Comparison of ENCODE assay signal across 8 mouse cellular contexts in genomic region chr17:28079618-28080017, GRCm38 (mm10). TPM values are rescaled to one million over a fixed set of nuclear protein-coding genes. Genes with fewer than 3 reads are reported as not detected.
A peak's percentile ranks its signal among the peaks of the same experiment; 100 is the strongest.
DNase-seq lines count a peak whose midpoint lies in the region; ATAC-seq and TF ChIP-seq lines count a peak whose summit lies in the region.

No protein-coding gene starts in this region.

- H3K4me2 ChIP-seq in lung, postnatal 0 days (replicated peaks; ENCODE audit: low read depth, low read length): peak overlapping the region; percentile 100

- no peak for TF ChIP-seq POLR2A in MEL (IDR thresholded peaks at IDR 0.05; ENCODE audit: control insufficient read depth in 1 of 2, insufficient read depth in 1 of 2, low read depth in 1 of 2, low read length in 2 of 2, poor library complexity in 1 of 2)

- H3K27ac ChIP-seq in MEL (ENCODE audit: control insufficient read depth, low read depth, low read length): no peak overlapping the region
- no peak overlapping the region for H3K27ac ChIP-seq in lung, postnatal 0 days (ENCODE audit: low read length)

- 2% methylated on average over 25 of the region's 25 CpGs for WGBS in lung, postnatal 0 days

- peak; percentile 62 to 95 (median 87) for TF ChIP-seq CTCF in MEL (IDR thresholded peaks at IDR 0.05 in 2 of 3, conservative IDR thresholded peaks at IDR 0.05 in 1 of 3; ENCODE audit: control insufficient read depth in 1 of 3, insufficient read depth in 1 of 3, low read depth in 2 of 3, low read length in 3 of 3, poor library complexity in 1 of 3, severe bottlenecking in 1 of 3)
- peak; percentile 90 for TF ChIP-seq CTCF in lung, postnatal 0 days (IDR thresholded peaks at IDR 0.05)

- peaks cover 0 to 14% of the 10 kb centered on the region in 2 experiments; a peak in 2 of 4 replicates for H3K4me1 ChIP-seq in MEL (ENCODE audit: control insufficient read depth in 1 of 2, insufficient read depth in 2 of 2, low read length in 2 of 2)
- 0 out of 2 replicates have a peak, but pooled peaks cover 4% of the 10 kb centered on the region for H3K4me1 ChIP-seq in lung, postnatal 0 days (ENCODE audit: insufficient read depth, low read depth, low read length)

- H3K36me3 ChIP-seq in MEL (ENCODE audit: control insufficient read depth in 1 of 2, insufficient read depth in 2 of 2, low read length in 2 of 2): no peaks in the 10 kb centered on the region; a peak in 1 of 4 replicates
- H3K36me3 ChIP-seq in lung, postnatal 0 days (ENCODE audit: insufficient read depth, low read length): no peaks in the 10 kb centered on the region

- no peak for TF ChIP-seq EP300 in MEL (IDR thresholded peaks at IDR 0.05; ENCODE audit: low read depth in 1 of 2, low read length in 2 of 2)
- no peak for TF ChIP-seq EP300 in lung, postnatal 0 days (IDR thresholded peaks at IDR 0.05)

- H3K79me2 ChIP-seq in MEL (ENCODE audit: control insufficient read depth, insufficient read depth, low read length, poor library complexity): no peaks in the 10 kb centered on the region

- H3K4me3 ChIP-seq in MEL (ENCODE audit: control insufficient read depth in 1 of 2, insufficient read depth in 1 of 2, low read depth in 2 of 2, low read length in 2 of 2): peak overlapping the region; percentile 66 to 86
- H3K4me3 ChIP-seq in lung, postnatal 0 days (ENCODE audit: low read depth, low read length): peak overlapping the region; percentile 56

- H3K9ac ChIP-seq in MEL (ENCODE audit: control insufficient read depth, low read depth, low read length, poor library complexity, severe bottlenecking): peak overlapping the region; percentile 80
- peak overlapping the region; percentile 34; the same call in 1 of the 2 replicates for H3K9ac ChIP-seq in lung, postnatal 0 days (replicated peaks; ENCODE audit: low read depth)

- no peaks in the 10 kb centered on the region for H3K9me3 ChIP-seq in MEL (replicated peaks; ENCODE audit: insufficient read depth, low read length)
- no peaks in the 10 kb centered on the region for H3K9me3 ChIP-seq in lung, postnatal 0 days (ENCODE audit: low read length)

- no peaks in the 10 kb centered on the region for H3K27me3 ChIP-seq in MEL (ENCODE audit: control insufficient read depth in 1 of 2, insufficient read depth in 2 of 2, low read length in 2 of 2)
- H3K27me3 ChIP-seq in lung, postnatal 0 days (replicated peaks; ENCODE audit: insufficient read depth, low read length): no peaks in the 10 kb centered on the region

- peak; percentile 91 for DNase-seq in MEL (ENCODE audit: low read depth, low spot score)
- peak; percentile 72 for DNase-seq in cerebellum, adult 11-12 months
- peak; percentile 92 for DNase-seq in forelimb bud, embryonic 11.5 days (ENCODE audit: low read depth, low spot score)
- DNase-seq in layer of hippocampus, adult 9-11 months: peak; percentile 66
- DNase-seq in lung, postnatal 0 days (ENCODE audit: low spot score): peak; percentile 92
- peak; percentile 66 for DNase-seq in ovary, postnatal 10 days (ENCODE audit: low spot score)
- DNase-seq in thymus, postnatal 0 days (ENCODE audit: low spot score): peak; percentile 92

- peak; percentile 82 for TF ChIP-seq RAD21 in MEL (IDR thresholded peaks at IDR 0.05; ENCODE audit: low read depth, low read length)

- peak; percentile 56 to 58 for ATAC-seq in hematopoietic stem cell, adult 5-6 weeks (replicated peaks in 1 of 2; ENCODE audit: insufficient read depth in 1 of 2, low FRiP score in 2 of 2, low TSS enrichment in 1 of 2, low read depth in 1 of 2, poor library complexity in 2 of 2, severe bottlenecking in 2 of 2)
- peak; percentile 62 for ATAC-seq in lung, postnatal 0 days

TF ChIP-seq in MEL, 35 proteins besides CTCF, POLR2A, EP300 and RAD21:
- TF ChIP-seq ZC3H11A (IDR thresholded peaks at IDR 0.05; ENCODE audit: low read depth, low read length): peak; percentile 65
- TF ChIP-seq CHD2 (IDR thresholded peaks at IDR 0.05; ENCODE audit: low read length): no peak
- no peak for TF ChIP-seq USF2 (IDR thresholded peaks at IDR 0.05; ENCODE audit: borderline replicate concordance in 1 of 2, insufficient read depth in 1 of 2, low read depth in 1 of 2, low read length in 2 of 2)
- TF ChIP-seq TAL1 (IDR thresholded peaks at IDR 0.05; ENCODE audit: low read length): no peak
- TF ChIP-seq MAFK (IDR thresholded peaks at IDR 0.05; ENCODE audit: borderline replicate concordance, low read depth, low read length): no peak
- TF ChIP-seq ZMIZ1 (IDR thresholded peaks at IDR 0.05; ENCODE audit: low read depth, low read length): no peak
- TF ChIP-seq SIN3A (IDR thresholded peaks at IDR 0.05; ENCODE audit: low read length): peak; percentile 96
- TF ChIP-seq JUND (IDR thresholded peaks at IDR 0.05; ENCODE audit: low read depth, low read length): no peak
- TF ChIP-seq MXI1 (IDR thresholded peaks at IDR 0.05; ENCODE audit: low read depth, low read length): peak; percentile 64
- TF ChIP-seq MEF2A (IDR thresholded peaks at IDR 0.05; ENCODE audit: extremely low read depth, insufficient replicate concordance, low read depth, low read length, poor library complexity, severe bottlenecking): no peak
- TF ChIP-seq E2F4 (IDR thresholded peaks at IDR 0.05; ENCODE audit: borderline replicate concordance, low read depth, low read length): no peak
- no peak for TF ChIP-seq CHD1 (IDR thresholded peaks at IDR 0.05; ENCODE audit: low read depth, low read length)
- TF ChIP-seq USF1 (IDR thresholded peaks at IDR 0.05; ENCODE audit: low read depth, low read length): no peak
- TF ChIP-seq GATA1 (IDR thresholded peaks at IDR 0.05; ENCODE audit: low read depth, low read length): no peak
- peak; percentile 68; the same call in 1 of the 2 replicates for TF ChIP-seq MAZ (IDR thresholded peaks at IDR 0.05; ENCODE audit: low read depth, low read length)
- no peak for TF ChIP-seq KAT2A (conservative IDR thresholded peaks at IDR 0.05; ENCODE audit: low read depth, low read length)
- TF ChIP-seq BHLHE40 (IDR thresholded peaks at IDR 0.05; ENCODE audit: borderline replicate concordance, low read depth, low read length): no peak
- TF ChIP-seq POLR2AphosphoS5 (IDR thresholded peaks at IDR 0.05; ENCODE audit: borderline replicate concordance, low read depth, low read length): no peak
- TF ChIP-seq ELF1 (IDR thresholded peaks at IDR 0.05; ENCODE audit: low read depth, low read length): no peak
- no peak for TF ChIP-seq MYC (IDR thresholded peaks at IDR 0.05; ENCODE audit: low read depth, low read length)
- peak; percentile 27; the same call in 1 of the 2 replicates for TF ChIP-seq HCFC1 (IDR thresholded peaks at IDR 0.05; ENCODE audit: low read depth, low read length)
- peak; percentile 78 for TF ChIP-seq SMC3 (IDR thresholded peaks at IDR 0.05; ENCODE audit: low read depth, low read length)

RNA-seq across cellular contexts. Expression of gene Tcp11, which starts 0.8 kb away (rescaled TPM):
- 0.46 and 0.50 TPM in 2 replicates for total RNA-seq in MEL (2012; rRNA removed)
- polyA plus RNA-seq in MEL (2012; ENCODE audit: insufficient read depth in 1 of 2, insufficient read length in 2 of 2, low read depth in 1 of 2, low replicate concordance in 2 of 2, missing spikeins in 1 of 2): under 1 TPM in 1 of 2 experiments, not detected in 1; 0.82 TPM
- total RNA-seq in hematopoietic stem cell, adult 5-6 weeks (2017): 2.3 and 3.6 TPM in 2 replicates
- polyA plus RNA-seq in lung, postnatal 0 days (2015; fragmentation: Nextera tagmentation; extraction: Ambion mirVana): 6.0 and 7.1 TPM in 2 replicates
- polyA plus RNA-seq in thymus, postnatal 0 days (2015; fragmentation: Nextera tagmentation; extraction: Ambion mirVana): 1.3 and 2.0 TPM in 2 replicates
